Mouse (Mus musculus) erythroid progenitor cell, adult 5-6 weeks (primary cell): ENCODE data around the gene Pnmal2. TPM values are rescaled to one million over a fixed set of nuclear protein-coding genes. Genes with fewer than 3 reads are reported as not detected.

Experiments used
- ATAC-seq: replicated peaks from 2 replicates; pipeline ENCODE4 v1.8.0; 2016; ENCODE audit warnings: moderate number of reproducible peaks, mild to moderate bottlenecking, moderate TSS enrichment, inconsistent platforms; ENCODE audit not compliant: poor library complexity, low FRiP score, severe bottlenecking
- total RNA-seq, 2 experiments: library from RNA; stranded (forward) in 1 of 2; stranded (reverse) in 1 of 2; fragments of 150-400 nt in 1 of 2; fragments of 186-747, 209-891 nt in 1 of 2; gene quantifications; 2 replicates each; pipeline versions ENCODE4 v1.2.3 to v1.2.4; 2015 to 2017; ENCODE audit warnings: low replicate concordance in 2 of 2

The Pnmal2 gene
- total RNA-seq, 2 experiments from 2014 or later, result not detected

- ATAC-seq, result no peak
Measured at GRCm38 (mm10) chr7:16971160-16971559, 26.7 kb downstream of the Pnmal2 start.

GRCm38 (mm10) chr7:16974018-16974417 lies 29.5 kb downstream of the Pnmal2 start:
- ATAC-seq, result no peak

GRCm38 (mm10) chr7:16976298-16976697 lies 31.8 kb downstream of the Pnmal2 start:
- ATAC-seq, result no peak

GRCm38 (mm10) chr7:16978173-16978572 lies 33.7 kb downstream of the Pnmal2 start:
- no peak for ATAC-seq

GRCm38 (mm10) chr7:16978593-16978992 lies 34.1 kb downstream of the Pnmal2 start:
- ATAC-seq, result no peak

- ATAC-seq, result no peak
Measured at GRCm38 (mm10) chr7:16980348-16980747, 35.9 kb downstream of the Pnmal2 start.

- no peak for ATAC-seq
Measured at GRCm38 (mm10) chr7:16982859-16983568, 38.5 kb downstream of the Pnmal2 start, which contains the start of gene Gm42372. Gm42372 (plus strand) TSS chr7:16983086.

GRCm38 (mm10) chr7:16987541-16988149 lies 43.2 kb downstream of the Pnmal2 start:
- ATAC-seq, result no peak

- ATAC-seq, result no peak
Measured at GRCm38 (mm10) chr7:16988405-16988804, 43.9 kb downstream of the Pnmal2 start.

GRCm38 (mm10) chr7:16990006-16990744 lies 45.7 kb downstream of the Pnmal2 start:
- ATAC-seq, result no peak

- no peak for ATAC-seq
Measured at GRCm38 (mm10) chr7:16991681-16992450, 47.4 kb downstream of the Pnmal2 start.

- no peak for ATAC-seq
Measured at GRCm38 (mm10) chr7:16992451-16992807, 47.9 kb downstream of the Pnmal2 start, which contains the start of gene Ccdc8. Ccdc8 (plus strand) TSS chr7:16992708.

GRCm38 (mm10) chr7:16993651-16994399 lies 49.3 kb downstream of the Pnmal2 start:
- ATAC-seq, result no peak

GRCm38 (mm10) chr7:16994400-16994799 lies 49.9 kb downstream of the Pnmal2 start:
- no peak for ATAC-seq

- no peak for ATAC-seq
Measured at GRCm38 (mm10) chr7:16995345-16995744, 50.9 kb downstream of the Pnmal2 start.
